Mouse (Mus musculus) liver, embryonic 11.5 days (tissue): Measurements from ENCODE around the gene Sipa1. TPM values are rescaled to one million over a fixed set of nuclear protein-coding genes. Genes with fewer than 3 reads are reported as not detected.
"Not testable (repeated sequence)": the region's sequence is repeated elsewhere in the genome, so short reads cannot be mapped to it uniquely, and the experiment has no call there.

ENCODE experiments used
- ATAC-seq: fragments of 200-750 bp; cut with Nextera tagmentation; replicated peaks from 2 replicates; pipeline ENCODE4 v1.8.0; 2017; ENCODE audit warnings: moderate number of reproducible peaks, mild to moderate bottlenecking, moderate TSS enrichment, moderate library complexity; ENCODE audit not compliant: low FRiP score
- DNase-seq: peaks from one replicate; pipeline ENCODE4 v3.0.0-alpha.2; 2017; ENCODE audit warnings: low spot score
- H3K27ac ChIP-seq: fragments of 300-500 bp; sonication (generic); 2 replicates; pipeline ENCODE4 v1.5.1; 2014; ENCODE audit warnings: mild to moderate bottlenecking, low read depth, low read length, control low read depth
- H3K27me3 ChIP-seq: fragments of 300-500 bp; sonication (generic); replicated peaks from 2 replicates; pipeline ENCODE4 v1.6.1; 2014; ENCODE audit warnings: low read length, mixed read lengths; ENCODE audit not compliant: control insufficient read depth, insufficient read depth
- H3K36me3 ChIP-seq: fragments of 300-500 bp; sonication (generic); 2 replicates; pipeline ENCODE4 v1.6.1; 2014; ENCODE audit warnings: mild to moderate bottlenecking, low read length, moderate library complexity, mixed read lengths; ENCODE audit not compliant: control insufficient read depth, insufficient read depth
- H3K4me1 ChIP-seq: fragments of 300-500 bp; sonication (generic); replicated peaks from 2 replicates; pipeline ENCODE4 v1.6.1; 2014; ENCODE audit warnings: low read length, mixed read lengths; ENCODE audit not compliant: control insufficient read depth, insufficient read depth
- H3K4me2 ChIP-seq: fragments of 300-500 bp; sonication (generic); 2 replicates; pipeline ENCODE4 v1.6.1; 2014; ENCODE audit warnings: mild to moderate bottlenecking, control low read depth, moderate library complexity
- H3K4me3 ChIP-seq: fragments of 300-500 bp; sonication (generic); 2 replicates; pipeline ENCODE4 v1.5.1; 2014; ENCODE audit warnings: low read depth, low read length, control low read depth
- H3K9ac ChIP-seq: fragments of 300-500 bp; sonication (generic); 2 replicates; pipeline ENCODE4 v1.6.1; 2014; ENCODE audit warnings: low read depth, low read length, control low read depth
- H3K9me3 ChIP-seq: fragments of 300-500 bp; sonication (generic); 2 replicates; pipeline ENCODE4 v1.6.1; 2016; ENCODE audit warnings: low read length, inconsistent platforms, mixed read lengths; ENCODE audit not compliant: control insufficient read depth
- WGBS: fragments of 180-500 bp; shearing (Covaris S2); extraction: QIAGEN DNeasy Blood & Tissue Kit; methylation state at CpG from one replicate; pipeline ENCODE4 v1.1.7; 2014; 5-methylcytosine and 5-hydroxymethylcytosine counted together
- polyA plus RNA-seq: library from polyadenylated mRNA; unstranded; fragments of >200 nt; fragmentation: Nextera tagmentation; extraction: Ambion mirVana; gene quantifications from 2 replicates; pipeline ENCODE4 v1.2.1, GENCODE M21; 2014

Sipa1 gene
- polyA plus RNA-seq, 1 experiment from 2014 or later: 32.3 TPM

- no peaks in the 10 kb centered on the region for H3K27me3 ChIP-seq
- DNase-seq: peak; percentile 94
- H3K9ac ChIP-seq: peak within 1 kb of the TSS; percentile 91
- under 1% methylated on average over 68 of the region's 69 CpGs for WGBS
- H3K27ac ChIP-seq: peak within 1 kb of the TSS; percentile 87
- peaks cover 40% of the 10 kb centered on the region for H3K4me1 ChIP-seq
- no peaks in the 10 kb centered on the region for H3K9me3 ChIP-seq
- peak within 1 kb of the TSS; percentile 99 for H3K4me2 ChIP-seq
- H3K36me3 ChIP-seq: peaks cover 36% of the 10 kb centered on the region
- peak within 1 kb of the TSS; percentile 96 for H3K4me3 ChIP-seq
- ATAC-seq: peak; percentile 80
Observed at GRCm38 (mm10) chr19:5688200-5689087, 24.9 kb upstream of the Sipa1 start, which contains the start of the genes Map3k11 and Pcnx3. Gene Map3k11, plus strand, starts transcription at chr19:5688742. Gene Pcnx3, minus strand, starts transcription at chr19:5688908.

GRCm38 (mm10) chr19:5687738-5688137, 24.2 kb upstream of the Sipa1 start:
- no peak for DNase-seq
- H3K4me2 ChIP-seq: peak overlapping the region; percentile 99
- peak overlapping the region; percentile 96 for H3K4me3 ChIP-seq
- H3K27ac ChIP-seq: peak overlapping the region; percentile 87
- peaks cover 35% of the 10 kb centered on the region for H3K36me3 ChIP-seq
- 22% methylated on average over 9 of the region's 9 CpGs for WGBS
- H3K9ac ChIP-seq: peak overlapping the region; percentile 91
- H3K4me1 ChIP-seq: peaks cover 37% of the 10 kb centered on the region
- no peak for ATAC-seq
- no peaks in the 10 kb centered on the region for H3K9me3 ChIP-seq
- H3K27me3 ChIP-seq: no peaks in the 10 kb centered on the region

- Histone ChIP-seq H3K27ac (peak overlapping the region; percentile 87), H3K4me3 (peak overlapping the region; percentile 96), H3K4me1 (peaks cover 36% of the 10 kb centered on the region), H3K36me3 (peaks cover 42% of the 10 kb centered on the region), H3K4me2 (peak overlapping the region; percentile 99), H3K9ac (peak overlapping the region; percentile 91)
- not testable (repeated sequence) for H3K27me3 ChIP-seq, ATAC-seq, H3K9me3 ChIP-seq, DNase-seq
- 89% methylated on average over 12 of the region's 12 CpGs for WGBS
Observed at GRCm38 (mm10) chr19:5686954-5687353, 23.4 kb upstream of the Sipa1 start.

DNA sequence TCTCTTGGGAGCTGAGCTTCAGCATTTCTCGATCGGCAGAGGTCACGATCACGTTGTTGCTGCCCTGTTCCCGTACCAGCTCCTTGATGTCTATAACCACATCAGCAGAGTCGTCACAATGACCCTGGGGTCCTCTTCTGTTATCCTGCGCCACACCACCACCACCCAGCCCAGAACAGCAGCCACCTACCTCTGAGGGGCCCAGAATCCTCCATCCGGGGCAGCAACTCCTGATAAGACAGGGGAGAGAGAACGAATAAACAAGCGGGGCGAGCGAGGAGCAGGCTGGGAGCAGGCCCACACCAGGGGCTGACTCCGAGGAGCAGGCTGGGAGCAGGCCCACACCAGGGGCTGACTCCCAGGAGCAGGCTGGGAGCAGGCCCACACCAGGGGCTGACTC, 22.9 kb upstream of the Sipa1 start:
- DNase-seq (no peak), ATAC-seq (peak; percentile 28)
- peaks cover 31% of the 10 kb centered on the region for H3K4me1 ChIP-seq
- H3K9me3 ChIP-seq: no peaks in the 10 kb centered on the region
- peak overlapping the region; percentile 99 for H3K4me2 ChIP-seq
- peak overlapping the region; percentile 87 for H3K27ac ChIP-seq
- peaks cover 43% of the 10 kb centered on the region for H3K36me3 ChIP-seq
- 60% methylated on average over 13 of the region's 13 CpGs for WGBS
- no peaks in the 10 kb centered on the region for H3K27me3 ChIP-seq
- H3K9ac ChIP-seq: peak overlapping the region; percentile 50
- H3K4me3 ChIP-seq: peak overlapping the region; percentile 30

DNA sequence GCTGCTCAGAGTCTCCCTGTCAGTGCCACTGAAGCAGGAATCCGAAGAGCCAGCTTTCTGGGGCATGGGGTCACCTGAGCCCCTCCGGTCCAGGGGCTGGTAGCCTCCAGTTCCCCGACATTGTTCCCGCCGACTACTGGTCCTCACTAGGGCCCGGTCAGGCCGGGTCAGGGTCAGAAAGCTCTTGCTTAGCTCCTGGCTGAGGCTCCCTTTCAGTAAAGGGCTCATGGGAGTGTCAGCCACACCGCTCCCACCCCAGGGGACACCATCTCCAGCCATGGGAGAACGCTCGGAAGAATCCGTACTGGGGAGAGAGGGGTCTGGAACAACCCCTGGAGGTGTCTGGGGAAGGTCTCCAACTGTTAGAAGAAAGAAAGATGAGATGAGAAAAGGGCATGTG, 22.4 kb upstream of the Sipa1 start:
- Histone ChIP-seq H3K9me3 (no peaks in the 10 kb centered on the region), H3K27ac (peak overlapping the region; percentile 87), H3K4me1 (peaks cover 25% of the 10 kb centered on the region), H3K9ac (peak overlapping the region; percentile 50; the same call in 1 of the 2 replicates), H3K36me3 (peaks cover 48% of the 10 kb centered on the region), H3K4me3 (peak overlapping the region; percentile 30; the same call in 1 of the 2 replicates), H3K27me3 (no peaks in the 10 kb centered on the region), H3K4me2 (peak overlapping the region; percentile 99)
- WGBS: 94% methylated on average over 11 of the region's 11 CpGs
- DNase-seq (no peak), ATAC-seq (no peak)

GRCm38 (mm10) chr19:5685431-5685830, 21.9 kb upstream of the Sipa1 start:
- DNase-seq (no peak), ATAC-seq (no peak)
- Histone ChIP-seq H3K36me3 (peaks cover 50% of the 10 kb centered on the region), H3K4me2 (no peak overlapping the region), H3K4me1 (peaks cover 21% of the 10 kb centered on the region), H3K4me3 (no peak overlapping the region), H3K9ac (no peak overlapping the region; the same call in 1 of the 2 replicates), H3K9me3 (no peaks in the 10 kb centered on the region), H3K27ac (no peak overlapping the region), H3K27me3 (no peaks in the 10 kb centered on the region)
- 95% methylated on average over 19 of the region's 19 CpGs for WGBS

GRCm38 (mm10) chr19:5684985-5685384, 21.5 kb upstream of the Sipa1 start:
- Histone ChIP-seq H3K4me1 (peaks cover 16% of the 10 kb centered on the region), H3K27me3 (no peaks in the 10 kb centered on the region), H3K4me3 (no peak overlapping the region; the same call in 1 of the 2 replicates), H3K9me3 (no peaks in the 10 kb centered on the region), H3K9ac (no peak overlapping the region), H3K4me2 (no peak overlapping the region), H3K27ac (no peak overlapping the region), H3K36me3 (peaks cover 53% of the 10 kb centered on the region)
- ATAC-seq: no peak
- 92% methylated on average over 13 of the region's 13 CpGs for WGBS
- DNase-seq: no peak

- Histone ChIP-seq H3K27me3 (no peaks in the 10 kb centered on the region), H3K4me3 (no peak overlapping the region), H3K9me3 (no peaks in the 10 kb centered on the region), H3K9ac (no peak overlapping the region), H3K27ac (no peak overlapping the region), H3K4me1 (peaks cover 16% of the 10 kb centered on the region), H3K4me2 (no peak overlapping the region), H3K36me3 (peaks cover 60% of the 10 kb centered on the region)
- ATAC-seq (no peak), DNase-seq (no peak)
- 89% methylated on average over 12 of the region's 12 CpGs for WGBS
Observed at GRCm38 (mm10) chr19:5684236-5684635, 20.7 kb upstream of the Sipa1 start.
